Mouse (Mus musculus) heart, embryonic 12.5 days (tissue): ENCODE measurements at regions not wholly inside any gene's neighbourhood (a gene's known extent, or its start where the extent isn't known, plus 50 kb on each side); places are given as distances from the start of the nearest gene placed in this dataset.

Experiments
- ATAC-seq: fragments of 200-750 bp; cut with Nextera tagmentation; 2 replicates; pipeline ENCODE4 v1.8.0; 2017; ENCODE audit warnings: moderate TSS enrichment, moderate library complexity; ENCODE audit not compliant: insufficient number of reproducible peaks, low FRiP score
- H3K27ac ChIP-seq: fragments of 300-500 bp; sonication (generic); 2 replicates; pipeline ENCODE4 v1.5.1; 2016; ENCODE audit warnings: mild to moderate bottlenecking, moderate library complexity; ENCODE audit not compliant: poor library complexity, severe bottlenecking
- H3K27me3 ChIP-seq: fragments of 300-500 bp; sonication (generic); replicated peaks from 2 replicates; pipeline ENCODE4 v1.6.1; 2016; ENCODE audit warnings: mild to moderate bottlenecking, moderate library complexity
- H3K36me3 ChIP-seq: fragments of 300-500 bp; sonication (generic); 2 replicates; pipeline ENCODE4 v1.6.1; 2016; ENCODE audit warnings: mild to moderate bottlenecking, moderate library complexity
- H3K4me1 ChIP-seq: fragments of 300-500 bp; sonication (generic); replicated peaks from 2 replicates; pipeline ENCODE4 v1.6.1; 2016; ENCODE audit warnings: mild to moderate bottlenecking
- H3K4me2 ChIP-seq: fragments of 300-500 bp; sonication (generic); 2 replicates; pipeline ENCODE4 v1.6.1; 2016; ENCODE audit warnings: mild to moderate bottlenecking, moderate library complexity
- H3K4me3 ChIP-seq: fragments of 300-500 bp; sonication (generic); 2 replicates; pipeline ENCODE4 v1.5.1; 2016; ENCODE audit warnings: mild to moderate bottlenecking
- H3K9ac ChIP-seq: fragments of 300-500 bp; sonication (generic); 2 replicates; pipeline ENCODE4 v1.6.1; 2016; ENCODE audit warnings: mild to moderate bottlenecking, moderate library complexity
- H3K9me3 ChIP-seq: fragments of 300-500 bp; sonication (generic); replicated peaks from 2 replicates; pipeline ENCODE4 v1.6.1; 2016; ENCODE audit warnings: mild to moderate bottlenecking, moderate library complexity
- WGBS: fragments of 180-500 bp; shearing (Covaris S2); methylation state at CpG from one replicate; pipeline ENCODE4 v1.1.7; 2016; 5-methylcytosine and 5-hydroxymethylcytosine counted together

DNA sequence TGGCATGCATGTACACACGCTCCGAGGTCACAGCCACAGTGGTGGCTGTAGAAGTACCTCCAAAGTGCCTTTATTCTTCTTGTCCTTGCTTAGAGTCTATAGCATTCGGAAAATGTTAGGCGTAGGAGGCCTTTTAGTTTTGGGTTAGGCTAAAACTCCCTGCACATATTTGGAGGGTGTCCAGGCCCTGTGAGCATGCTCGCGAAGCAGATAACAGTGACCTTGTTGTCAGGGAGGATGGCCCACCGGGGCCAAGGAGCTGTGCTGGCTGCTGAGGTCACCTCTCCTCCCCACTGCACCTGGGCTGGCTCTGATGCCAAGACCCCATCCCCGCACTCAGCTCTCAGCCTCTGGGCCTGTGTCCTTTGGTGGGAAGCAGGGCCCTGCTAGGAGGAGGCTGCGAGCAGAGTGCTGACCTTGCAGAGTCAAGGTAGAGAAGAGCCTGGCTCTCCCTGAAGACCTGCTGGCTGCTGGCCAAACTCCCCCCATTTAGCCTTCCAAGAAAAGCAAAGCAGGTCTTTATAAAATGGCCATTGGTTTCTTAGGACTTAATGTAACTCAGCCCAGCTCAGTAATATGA, 186.9 kb downstream of the Tdh start:
- peak overlapping the region; percentile 83 for H3K27ac ChIP-seq
- no peaks in the 10 kb centered on the region for H3K27me3 ChIP-seq
- 0 out of 2 replicates have a peak overlapping the region, but pooled peaks have one; percentile 32 for H3K9ac ChIP-seq
- peaks cover 64% of the 10 kb centered on the region for H3K4me1 ChIP-seq
- no peak overlapping the region; the same call in 1 of the 2 replicates for H3K4me2 ChIP-seq
- WGBS, result 45% methylated on average over 9 of the region's 9 CpGs
- ATAC-seq, result 0 out of 2 replicates have a peak, but pooled peaks have one; percentile 30
- H3K4me3 ChIP-seq, result no peak overlapping the region
- no peaks in the 10 kb centered on the region for H3K36me3 ChIP-seq
- peaks cover 4% of the 10 kb centered on the region; the same call in 1 of the 2 replicates for H3K9me3 ChIP-seq
